Mouse (Mus musculus): Measurements from ENCODE around the gene Cinp. TPM values are rescaled to one million over a fixed set of nuclear protein-coding genes. Genes with fewer than 3 reads are reported as not detected.
"Not testable (repeated sequence)": the region's sequence is repeated elsewhere in the genome, so short reads cannot be mapped to it uniquely, and the experiment has no call there.

Cinp gene
- polyA plus RNA-seq, 1 experiment from 2014 or later = 77.2 TPM

DNA sequence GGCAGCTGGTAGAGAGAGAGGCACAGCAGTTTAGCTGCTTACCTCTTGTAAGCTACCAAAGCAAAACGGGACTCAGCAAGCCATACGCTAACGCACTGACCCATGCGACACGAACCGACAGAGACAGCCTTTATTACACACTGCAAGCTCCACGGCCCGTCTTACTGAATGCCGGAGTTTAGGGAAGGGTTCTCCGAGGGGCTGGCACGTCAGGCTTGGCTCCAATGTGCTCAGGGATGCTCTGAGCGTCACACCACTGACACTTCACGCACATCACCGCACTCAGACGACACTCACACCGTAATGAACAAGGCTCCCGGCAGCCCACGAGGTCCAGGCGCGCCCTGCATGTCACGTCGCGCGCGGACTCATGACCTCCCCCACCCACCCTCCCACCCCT lies 339 bp downstream of the Cinp start:
- H3K9me3 ChIP-seq = no peaks in the 10 kb centered on the region
- peak overlapping the region; percentile 8; the same call in 1 of the 2 replicates for H3K27ac ChIP-seq
- 1% methylated on average over 25 of the region's 25 CpGs for WGBS
- peaks cover 23% of the 10 kb centered on the region for H3K4me1 ChIP-seq
- peak overlapping the region; percentile 86 for H3K4me3 ChIP-seq (replicated peaks)
- H3K27me3 ChIP-seq = no peaks in the 10 kb centered on the region
- H3K9ac ChIP-seq = peak overlapping the region; percentile 85
- H3K36me3 ChIP-seq (replicated peaks) = peaks cover 9% of the 10 kb centered on the region
- no peak for ATAC-seq (ENCODE audit: low FRiP score)
- peak overlapping the region; percentile 87 for H3K4me2 ChIP-seq

DNA sequence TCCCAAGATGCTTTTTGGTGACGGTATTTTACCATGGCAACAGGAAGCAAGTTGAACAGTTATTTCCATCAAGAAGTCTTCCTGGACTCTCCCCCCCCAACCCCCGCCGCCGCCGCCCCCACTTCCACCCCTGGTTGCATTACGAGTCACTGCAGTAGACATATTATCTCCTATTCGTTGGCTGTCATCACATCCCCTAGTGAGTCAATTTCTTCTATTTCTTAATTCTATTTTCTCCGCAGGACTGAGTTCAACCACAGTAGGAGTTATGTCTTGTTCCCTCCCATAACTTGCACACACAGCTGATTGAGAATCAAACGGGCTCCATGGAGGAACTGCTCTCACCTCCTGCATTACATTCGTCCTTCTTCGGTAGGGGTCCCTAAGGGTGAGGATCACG lies 839 bp downstream of the Cinp start:
- peak overlapping the region; percentile 86 for H3K4me3 ChIP-seq (replicated peaks)
- H3K4me2 ChIP-seq = peak overlapping the region; percentile 87
- H3K36me3 ChIP-seq (replicated peaks) = peaks cover 14% of the 10 kb centered on the region
- no peak for ATAC-seq (ENCODE audit: low FRiP score)
- no peaks in the 10 kb centered on the region for H3K27me3 ChIP-seq
- no peaks in the 10 kb centered on the region for H3K9me3 ChIP-seq
- peaks cover 23% of the 10 kb centered on the region for H3K4me1 ChIP-seq
- 50% methylated on average over 12 of the region's 12 CpGs for WGBS
- peak overlapping the region; percentile 85 for H3K9ac ChIP-seq
- H3K27ac ChIP-seq = peak overlapping the region; percentile 8; the same call in 1 of the 2 replicates

DNA sequence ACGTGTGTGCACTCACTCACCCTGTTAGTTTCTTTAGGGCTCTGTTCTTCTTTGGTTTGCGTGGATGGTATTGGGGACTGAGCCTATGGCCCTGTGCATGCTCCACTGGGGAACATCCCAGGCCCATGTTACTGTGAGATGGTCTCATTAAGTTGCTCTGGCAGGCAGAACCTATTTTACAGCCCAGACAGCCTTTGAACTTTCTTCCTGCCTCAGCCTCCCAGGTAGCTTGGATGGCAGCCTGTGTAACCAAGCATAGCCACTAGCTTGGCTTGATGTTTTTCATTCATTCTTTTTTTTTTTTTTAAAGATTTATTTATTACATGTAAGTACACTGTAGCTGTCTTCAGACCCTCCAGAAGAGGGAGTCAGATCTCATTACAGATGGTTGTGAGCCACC lies 3.7 kb downstream of the Cinp start:
- H3K27ac ChIP-seq = no peak overlapping the region
- H3K4me3 ChIP-seq (replicated peaks) = no peak overlapping the region
- WGBS = 96% methylated on average over 2 of the region's 2 CpGs
- peaks cover 19% of the 10 kb centered on the region for H3K4me1 ChIP-seq
- ATAC-seq (ENCODE audit: low FRiP score) = no peak
- H3K36me3 ChIP-seq (replicated peaks) = peaks cover 35% of the 10 kb centered on the region
- H3K9ac ChIP-seq = no peak overlapping the region
- H3K27me3 ChIP-seq = no peaks in the 10 kb centered on the region
- H3K4me2 ChIP-seq = no peak overlapping the region
- H3K9me3 ChIP-seq = no peaks in the 10 kb centered on the region

DNA sequence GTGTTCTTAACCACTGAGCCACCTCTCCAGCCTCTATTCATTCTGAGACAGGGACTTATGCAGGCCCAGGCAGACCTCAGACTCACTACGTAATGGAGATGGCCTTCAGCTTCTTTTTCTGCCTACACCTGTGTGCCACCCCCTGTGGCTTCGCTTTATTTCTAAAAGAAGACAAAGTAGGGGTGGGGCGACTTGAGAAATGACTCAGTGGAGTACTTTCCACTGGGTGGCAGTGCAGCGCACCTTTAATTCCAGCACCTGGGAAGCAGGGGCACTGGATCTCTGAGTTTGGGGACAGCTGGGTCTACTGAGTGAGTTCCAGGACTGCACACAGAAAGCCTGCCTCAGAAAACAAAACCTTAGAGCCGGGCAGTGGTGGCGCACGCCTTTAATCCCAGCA lies 6.7 kb downstream of the Cinp start:
- Histone ChIP-seq H3K36me3 (replicated peaks) (peaks cover 60% of the 10 kb centered on the region), H3K9ac (no peak overlapping the region), H3K4me3 (replicated peaks) (no peak overlapping the region), H3K4me1 (no peaks in the 10 kb centered on the region), H3K27me3 (no peaks in the 10 kb centered on the region), H3K4me2 (no peak overlapping the region), H3K9me3 (no peaks in the 10 kb centered on the region), H3K27ac (no peak overlapping the region)
- ATAC-seq (ENCODE audit: low FRiP score) = no peak
- 87% methylated on average over 7 of the region's 7 CpGs for WGBS

DNA sequence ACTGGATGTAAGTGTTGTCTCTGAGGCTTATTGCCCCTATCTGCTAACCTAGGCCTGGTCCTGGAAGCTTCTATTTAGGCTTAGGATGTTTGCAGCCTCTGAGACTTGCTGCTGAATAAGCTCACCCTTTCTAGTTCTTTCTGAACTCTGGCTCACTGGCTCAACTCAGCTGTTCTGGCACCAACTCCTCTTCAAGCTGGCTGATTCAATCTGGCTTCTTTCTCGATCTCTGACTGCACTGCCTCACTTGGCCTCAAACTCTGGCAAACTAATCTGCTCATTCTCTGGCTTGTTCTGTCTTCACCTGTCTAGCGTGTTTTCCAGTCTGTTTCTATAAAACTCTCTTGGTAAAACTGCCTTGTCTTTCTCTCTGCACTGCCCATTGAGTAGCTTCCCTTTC lies 13.6 kb downstream of the Cinp start:
- Histone ChIP-seq H3K27me3 (no peaks in the 10 kb centered on the region), H3K9me3 (no peaks in the 10 kb centered on the region), H3K4me2 (no peak overlapping the region), H3K9ac (no peak overlapping the region), H3K4me3 (replicated peaks) (no peak overlapping the region), H3K27ac (no peak overlapping the region), H3K36me3 (replicated peaks) (peaks cover 86% of the 10 kb centered on the region), H3K4me1 (no peaks in the 10 kb centered on the region)
- no peak for ATAC-seq (ENCODE audit: low FRiP score)
- WGBS = 89% methylated on average over 2 of the region's 2 CpGs

DNA sequence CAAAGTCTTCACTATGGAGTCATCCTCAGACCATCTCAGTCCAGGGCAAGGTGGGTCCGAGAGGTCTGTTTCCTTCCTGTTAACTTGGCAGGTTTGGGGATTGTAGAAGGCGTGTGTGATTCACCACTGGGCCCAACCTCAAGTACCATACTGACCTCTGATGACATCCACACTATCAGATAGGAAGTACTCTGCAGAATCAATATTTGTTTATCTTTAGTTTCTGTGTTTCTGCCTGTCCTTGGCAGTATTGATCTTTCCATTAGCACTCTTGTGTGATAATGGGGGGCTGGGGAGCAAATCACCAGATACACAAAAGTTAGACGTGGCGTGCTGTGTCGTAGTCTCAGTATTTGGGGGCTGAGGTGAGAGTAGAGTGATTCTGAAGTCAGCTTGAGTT lies 17.7 kb downstream of the Cinp start:
- no peaks in the 10 kb centered on the region for H3K4me1 ChIP-seq
- H3K9me3 ChIP-seq = no peaks in the 10 kb centered on the region
- WGBS = 94% methylated on average over 5 of the region's 5 CpGs
- H3K4me2 ChIP-seq = no peak overlapping the region
- H3K9ac ChIP-seq = no peak overlapping the region
- no peak overlapping the region for H3K27ac ChIP-seq
- H3K4me3 ChIP-seq (replicated peaks) = no peak overlapping the region
- no peaks in the 10 kb centered on the region for H3K27me3 ChIP-seq
- H3K36me3 ChIP-seq (replicated peaks) = peaks cover 81% of the 10 kb centered on the region
- no peak for ATAC-seq (ENCODE audit: low FRiP score)

DNA sequence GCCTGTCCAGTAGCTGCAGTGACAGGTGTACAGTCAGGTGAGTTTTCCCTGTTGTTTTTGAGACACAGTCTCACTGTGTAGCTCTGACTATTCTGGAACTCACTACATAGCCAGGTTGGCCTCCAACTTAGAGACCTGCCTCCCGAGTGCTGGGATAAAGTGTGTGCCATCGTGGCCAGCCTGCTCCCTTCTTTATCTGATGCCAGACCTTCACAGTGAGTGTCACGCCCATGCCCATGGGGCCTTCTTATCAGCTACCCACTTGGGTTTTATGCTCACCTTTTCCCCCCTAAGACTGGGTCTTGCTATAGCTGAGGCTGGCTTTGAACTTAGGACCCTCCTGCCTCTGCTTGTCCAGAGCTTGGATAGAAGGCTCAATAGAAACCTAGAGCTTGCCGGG lies 18.8 kb downstream of the Cinp start:
- H3K4me1 ChIP-seq = 0 out of 2 replicates have a peak, but pooled peaks cover 2% of the 10 kb centered on the region
- ATAC-seq (ENCODE audit: low FRiP score) = no peak
- H3K36me3 ChIP-seq (replicated peaks) = peaks cover 76% of the 10 kb centered on the region
- H3K4me3 ChIP-seq (replicated peaks) = no peak overlapping the region
- no peak overlapping the region for H3K27ac ChIP-seq
- no peak overlapping the region for H3K9ac ChIP-seq
- no peak overlapping the region for H3K4me2 ChIP-seq
- WGBS = 88% methylated on average over 4 of the region's 4 CpGs
- H3K9me3 ChIP-seq = no peaks in the 10 kb centered on the region
- H3K27me3 ChIP-seq = no peaks in the 10 kb centered on the region

DNA sequence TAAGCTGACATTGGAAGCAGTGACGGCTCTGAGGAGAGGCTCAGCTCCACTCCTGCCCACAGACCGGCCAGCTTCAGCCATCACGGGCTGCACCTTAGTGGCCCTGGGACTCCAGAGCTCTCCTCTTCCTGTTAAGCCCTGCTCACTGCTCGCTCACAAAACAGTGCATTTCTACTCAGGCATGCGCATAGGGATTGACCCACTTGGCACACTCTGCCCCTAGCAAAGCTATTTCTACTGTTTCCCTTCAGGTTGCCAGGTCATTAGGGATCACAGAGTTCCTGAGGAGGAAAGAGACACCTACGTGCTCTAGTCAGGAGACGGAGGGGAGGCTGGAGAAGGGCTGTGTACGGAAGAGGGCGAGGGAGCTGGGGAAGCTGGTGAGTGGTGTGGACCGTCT lies 23.0 kb downstream of the Cinp start:
- Histone ChIP-seq H3K9ac (no peak overlapping the region), H3K4me1 (peaks cover 14% of the 10 kb centered on the region), H3K4me2 (no peak overlapping the region), H3K27me3 (no peaks in the 10 kb centered on the region), H3K9me3 (no peaks in the 10 kb centered on the region), H3K27ac (0 out of 2 replicates have a peak overlapping the region, but pooled peaks have one; percentile 51), H3K36me3 (replicated peaks) (peaks cover 43% of the 10 kb centered on the region), H3K4me3 (replicated peaks) (no peak overlapping the region)
- ATAC-seq (ENCODE audit: low FRiP score) = no peak
- WGBS = 69% methylated on average over 10 of the region's 10 CpGs

DNA sequence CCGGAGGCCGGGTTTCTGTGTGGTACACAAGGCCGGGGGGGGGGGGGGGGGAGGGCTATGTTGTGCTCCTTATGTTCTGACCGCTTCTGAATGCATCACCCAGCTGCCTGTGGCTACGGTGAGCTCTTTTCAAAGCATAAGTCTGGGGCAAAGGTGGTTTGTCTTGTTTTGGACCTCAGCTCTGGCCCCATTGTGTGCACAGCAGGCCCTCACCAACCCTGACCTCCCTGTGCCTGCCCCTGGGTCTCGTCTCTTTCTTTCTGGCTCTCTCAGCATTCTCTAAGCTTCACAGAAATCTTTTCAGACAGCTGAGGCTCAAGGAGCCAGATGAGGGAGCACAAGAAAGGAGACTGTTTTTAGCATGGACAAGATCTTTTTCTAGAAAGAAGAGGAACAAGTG lies 23.4 kb downstream of the Cinp start:
- H3K36me3 ChIP-seq (replicated peaks) = peaks cover 43% of the 10 kb centered on the region
- H3K27me3 ChIP-seq = no peaks in the 10 kb centered on the region
- no peak overlapping the region for H3K4me2 ChIP-seq
- peaks cover 16% of the 10 kb centered on the region for H3K4me1 ChIP-seq
- 51% methylated on average over 6 of the region's 6 CpGs for WGBS
- H3K4me3 ChIP-seq (replicated peaks) = no peak overlapping the region
- H3K9ac ChIP-seq = no peak overlapping the region
- no peak for ATAC-seq (ENCODE audit: low FRiP score)
- no peaks in the 10 kb centered on the region for H3K9me3 ChIP-seq
- H3K27ac ChIP-seq = peak overlapping the region; percentile 51; the same call in 1 of the 2 replicates

DNA sequence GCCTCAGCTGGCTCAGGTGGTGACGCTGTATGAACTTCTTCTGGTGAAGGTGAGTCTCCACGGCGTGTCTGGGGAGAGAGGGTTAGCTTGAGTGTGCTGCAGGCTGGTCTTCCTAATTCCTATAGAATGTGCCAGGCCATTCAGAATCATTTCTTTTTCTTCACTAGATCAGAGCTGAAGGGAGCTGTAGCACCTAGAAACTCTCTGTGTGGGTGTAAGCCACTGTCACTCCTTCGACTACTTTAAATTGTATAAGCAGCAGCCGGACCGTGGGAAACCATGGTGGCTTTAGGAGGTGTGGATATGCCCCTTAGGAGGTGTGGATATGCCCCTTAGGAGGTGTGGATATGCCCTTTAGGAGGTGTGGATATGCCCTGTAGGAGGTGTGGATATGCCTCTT lies 24.9 kb downstream of the Cinp start:
- no peak for ATAC-seq (ENCODE audit: low FRiP score)
- Histone ChIP-seq H3K4me2 (no peak overlapping the region), H3K4me1 (peaks cover 16% of the 10 kb centered on the region), H3K27ac (no peak overlapping the region), H3K4me3 (replicated peaks) (no peak overlapping the region), H3K27me3 (no peaks in the 10 kb centered on the region), H3K9ac (no peak overlapping the region), H3K9me3 (no peaks in the 10 kb centered on the region), H3K36me3 (replicated peaks) (peaks cover 38% of the 10 kb centered on the region)
- WGBS = 93% methylated on average over 6 of the region's 6 CpGs

DNA sequence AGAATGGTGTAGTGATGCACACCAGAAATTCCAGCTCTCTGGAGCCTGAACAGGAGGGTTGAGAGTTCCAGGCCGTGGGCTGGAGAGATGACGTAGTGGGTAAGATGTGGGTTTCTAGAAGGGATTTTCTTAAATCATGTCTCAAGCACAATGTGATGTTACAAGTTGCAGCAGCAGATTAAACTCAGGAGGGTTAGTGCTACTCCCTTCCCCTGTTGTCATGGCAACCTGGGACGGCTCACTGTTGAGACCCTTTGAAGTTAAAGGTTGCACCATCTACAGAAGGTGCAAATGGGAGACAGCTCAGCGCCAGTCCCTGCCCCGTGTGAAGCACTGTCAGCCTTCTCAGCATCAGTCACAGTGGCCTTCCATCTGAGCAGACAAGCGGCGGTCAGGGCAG lies 27.7 kb downstream of the Cinp start:
- H3K4me3 ChIP-seq (replicated peaks) = no peak overlapping the region
- WGBS = 61% methylated on average over 7 of the region's 7 CpGs
- H3K4me1 ChIP-seq = peaks cover 16% of the 10 kb centered on the region
- ATAC-seq (ENCODE audit: low FRiP score) = no peak
- H3K27me3 ChIP-seq = no peaks in the 10 kb centered on the region
- H3K27ac ChIP-seq = no peak overlapping the region
- H3K9ac ChIP-seq = no peak overlapping the region
- peaks cover 17% of the 10 kb centered on the region; the same call in 1 of the 2 replicates for H3K36me3 ChIP-seq (replicated peaks)
- H3K4me2 ChIP-seq = no peak overlapping the region
- H3K9me3 ChIP-seq = no peaks in the 10 kb centered on the region

DNA sequence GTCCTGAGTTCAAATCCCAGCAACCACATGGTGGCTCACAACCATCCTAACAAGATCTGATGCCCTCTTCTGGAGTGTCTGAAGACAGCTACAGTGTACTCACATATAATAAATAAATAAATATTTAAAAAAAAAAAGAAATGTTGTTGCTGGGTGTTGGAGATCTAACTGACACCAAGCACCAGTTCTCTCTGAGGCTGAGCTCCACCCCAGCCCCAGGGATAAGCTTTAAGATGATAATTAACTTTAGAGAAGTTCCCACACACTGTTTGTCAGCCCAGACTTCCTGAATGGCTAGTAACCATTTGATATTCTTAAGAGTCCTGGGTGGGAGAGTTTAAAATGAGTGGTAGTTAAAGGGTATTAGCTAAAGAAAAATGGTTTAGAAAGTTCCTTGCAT lies 28.7 kb downstream of the Cinp start:
- Histone ChIP-seq H3K4me2 (no peak overlapping the region), H3K9ac (no peak overlapping the region), H3K27ac (no peak overlapping the region), H3K9me3 (no peaks in the 10 kb centered on the region), H3K4me3 (replicated peaks) (no peak overlapping the region), H3K27me3 (no peaks in the 10 kb centered on the region), H3K36me3 (replicated peaks) (peaks cover 20% of the 10 kb centered on the region), H3K4me1 (peaks cover 14% of the 10 kb centered on the region)
- no peak for ATAC-seq (ENCODE audit: low FRiP score)

DNA sequence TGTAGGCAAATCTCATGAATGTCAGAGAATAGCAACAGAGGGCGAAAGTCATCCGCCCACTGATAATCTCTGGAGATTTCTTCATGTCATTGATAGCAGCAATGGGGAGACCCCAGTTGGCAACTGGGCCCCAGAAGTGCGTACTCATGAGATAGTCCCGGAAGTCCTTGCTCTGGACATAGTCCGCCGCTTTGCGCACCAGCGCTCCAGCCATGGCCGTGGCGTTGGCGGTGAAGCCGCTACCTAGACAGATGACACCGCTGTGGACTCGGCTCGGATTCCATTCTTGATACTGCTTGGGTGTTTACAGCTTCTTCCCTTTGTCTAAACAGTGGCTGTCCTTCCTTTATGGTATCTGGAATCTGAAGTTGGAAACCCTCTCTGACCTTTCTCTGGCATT lies 30.3 kb downstream of the Cinp start:
- ATAC-seq (ENCODE audit: low FRiP score); H3K9me3 ChIP-seq; H3K4me2 ChIP-seq; H3K4me3 ChIP-seq (replicated peaks); H3K27me3 ChIP-seq; H3K9ac ChIP-seq; H3K27ac ChIP-seq: not testable (repeated sequence)
- 97% methylated on average over 15 of the region's 15 CpGs for WGBS
- Histone ChIP-seq H3K4me1 (peaks cover 11% of the 10 kb centered on the region), H3K36me3 (replicated peaks) (peaks cover 21% of the 10 kb centered on the region)
